ENCODE assay signal across 19 mouse cellular contexts in genomic region chr5:51504654-51505053, GRCm38 (mm10).
"Had no signal": no experiment of that assay in that cellular context is flagged by ENCODE, and none has a peak within 500 bp of the region (broad histone marks: within the 10 kb centered on the region; RNA-seq: fewer than 3 reads in every experiment).

No protein-coding gene starts in this region.

- H3K9me3 ChIP-seq: midbrain, embryonic 10.5 days; midbrain, embryonic 12.5 days; neural tube, embryonic 13.5 days; neural tube, embryonic 15.5 days had no signal

- H3K4me2 ChIP-seq: lung, embryonic 14.5 days; midbrain, embryonic 12.5 days; neural tube, embryonic 13.5 days; neural tube, embryonic 15.5 days had no signal

- H3K4me1 ChIP-seq: midbrain, embryonic 10.5 days; midbrain, embryonic 12.5 days; neural tube, embryonic 13.5 days; neural tube, embryonic 15.5 days had no signal

- H3K36me3 ChIP-seq: midbrain, embryonic 10.5 days; midbrain, embryonic 12.5 days; neural tube, embryonic 13.5 days; neural tube, embryonic 15.5 days had no signal

- DNase-seq: lung, adult 18-20 months; lung, embryonic 14.5 days; lung, postnatal 10 days; lung, postnatal 4 days; midbrain, embryonic 14.5 days; retina, postnatal 1 day; right cerebral cortex, adult 18-20 months; right cerebral cortex, postnatal 25 days; right cerebral cortex, postnatal 4 days; spleen, adult 18-20 months; thymus, adult 18-20 months; thymus, postnatal 14 days; thymus, postnatal 36 days had no signal

- H3K27me3 ChIP-seq: midbrain, embryonic 12.5 days; neural tube, embryonic 13.5 days; neural tube, embryonic 15.5 days had no signal

- H3K27ac ChIP-seq: midbrain, embryonic 10.5 days; midbrain, embryonic 12.5 days; neural tube, embryonic 13.5 days; neural tube, embryonic 15.5 days had no signal

- ATAC-seq: midbrain, embryonic 16.5 days had no signal

- H3K4me3 ChIP-seq: midbrain, embryonic 10.5 days; midbrain, embryonic 12.5 days; myocyte; neural tube, embryonic 13.5 days; neural tube, embryonic 15.5 days had no signal

- H3K9ac ChIP-seq: lung, embryonic 14.5 days; midbrain, embryonic 12.5 days; neural tube, embryonic 13.5 days; neural tube, embryonic 15.5 days had no signal
